Mouse (Mus musculus) T-helper 17 cell (primary cell): ENCODE measurements around the gene Msh3.

ENCODE experiments used
- in situ Hi-C, 2 experiments: fragments of 300-600 bp; cut with MboI, MseI; formaldehyde crosslinking; loops; 1 replicate in 1 of 2; 2 replicates in 1 of 2; pipeline ENCODE4 v1.15.1; 2025; ENCODE audit warnings: high pct_unique_total_duplicates in 2 of 2

Msh3 gene

GRCm38 (mm10) chr13:92332103-92332879 lies 22.5 kb downstream of the Msh3 start:
- in situ Hi-C loops = no loop called here

DNA sequence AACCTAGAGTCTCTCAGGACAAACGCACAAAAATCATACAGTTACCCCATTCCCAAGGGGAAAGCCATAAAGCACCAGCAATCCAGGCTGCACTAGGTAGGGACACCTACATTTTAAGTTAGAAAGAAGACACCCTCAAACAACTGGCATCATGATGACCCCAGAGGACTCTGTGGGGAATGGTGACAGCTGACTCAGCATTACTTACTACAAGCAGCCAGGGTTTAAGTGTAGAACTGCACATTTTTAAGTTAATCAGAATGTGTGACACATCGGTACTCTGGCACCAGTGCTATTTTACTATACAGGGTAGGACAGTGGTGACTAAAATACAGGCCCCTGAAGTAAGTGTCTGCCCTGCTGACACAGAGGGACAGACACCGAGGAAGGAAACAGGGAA lies 24.2 kb downstream of the Msh3 start:
- in situ Hi-C loops = no loop called here

DNA sequence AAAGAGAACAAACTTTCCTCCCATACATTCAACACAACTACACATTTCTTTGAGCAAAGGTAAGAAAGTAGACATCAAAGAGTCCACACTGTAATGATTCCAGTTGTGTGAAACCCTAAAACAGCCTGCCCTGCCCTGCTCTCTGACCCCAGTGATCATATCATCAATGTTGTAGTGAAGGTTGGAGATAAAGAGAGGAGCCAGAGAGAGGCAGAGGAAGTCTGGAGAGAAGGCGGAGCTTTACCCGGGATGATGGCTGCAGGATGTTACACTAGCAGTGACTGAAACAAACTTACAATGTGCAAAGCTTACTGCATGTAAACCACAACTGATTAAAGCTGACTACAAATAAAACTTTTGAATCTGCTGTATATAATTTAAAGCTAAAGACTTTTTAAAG lies 26.8 kb downstream of the Msh3 start:
- in situ Hi-C loops = no loop called here

GRCm38 (mm10) chr13:92326030-92326429 lies 28.8 kb downstream of the Msh3 start:
- in situ Hi-C loops = no loop called here

GRCm38 (mm10) chr13:92320770-92321169 lies 34.0 kb downstream of the Msh3 start:
- in situ Hi-C loops = no loop called here

- in situ Hi-C loops = no loop called here
These were observed 40.2 kb downstream of the Msh3 start for GRCm38 (mm10) chr13:92314613-92315012.

GRCm38 (mm10) chr13:92305680-92306079 lies 49.1 kb downstream of the Msh3 start, which contains the start of gene Gm20379:
Gene Gm20379 (plus strand): TSS chr13:92305980.
- in situ Hi-C loops = no loop called here

DNA sequence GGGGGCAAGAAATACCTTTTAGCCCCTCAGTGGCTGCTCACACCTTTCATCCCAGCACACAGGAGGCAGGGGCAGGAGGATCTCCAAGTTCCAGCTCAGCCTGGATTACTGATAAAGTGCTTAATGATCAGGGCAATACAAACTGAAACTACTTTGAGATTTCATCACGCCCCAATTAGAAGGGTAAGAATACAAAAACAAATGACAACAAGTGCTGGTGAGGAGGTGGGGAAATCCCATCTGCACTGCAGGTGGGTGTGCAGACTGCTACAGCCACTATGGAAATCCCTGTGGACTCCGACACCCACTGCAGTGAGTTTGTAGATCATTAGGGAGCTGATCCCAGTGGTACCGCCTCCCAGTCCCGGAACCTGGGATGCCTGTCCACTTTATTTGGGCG lies 50.5 kb downstream of the Msh3 start:
- in situ Hi-C loops = no loop called here

GRCm38 (mm10) chr13:92303062-92303948 lies 51.5 kb downstream of the Msh3 start:
- in situ Hi-C loops = no loop called here

- in situ Hi-C loops = no loop called here
These were observed 52.3 kb downstream of the Msh3 start for GRCm38 (mm10) chr13:92302466-92302865.

- in situ Hi-C loops = no loop called here
These were observed 53.0 kb downstream of the Msh3 start for GRCm38 (mm10) chr13:92301754-92302153.

DNA sequence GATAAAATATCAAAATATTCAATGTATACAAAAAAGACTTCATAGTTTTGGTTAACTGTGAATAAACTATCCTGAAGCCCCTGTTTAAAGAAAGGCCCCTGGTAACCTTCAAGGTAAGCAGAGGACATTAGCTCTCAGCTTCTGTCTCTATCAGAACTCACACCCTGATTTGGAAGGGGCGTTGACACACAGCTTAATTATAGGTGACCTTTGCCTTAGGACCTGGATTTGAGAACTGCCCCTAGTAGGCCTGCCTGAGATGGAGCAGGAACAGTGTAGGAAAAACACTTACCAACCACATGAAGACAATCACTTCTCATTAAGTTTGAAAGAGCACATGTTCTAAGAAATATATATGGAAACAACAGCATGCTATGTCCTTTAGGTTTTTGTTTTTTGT lies 55.3 kb downstream of the Msh3 start:
- in situ Hi-C loops = no loop called here

DNA sequence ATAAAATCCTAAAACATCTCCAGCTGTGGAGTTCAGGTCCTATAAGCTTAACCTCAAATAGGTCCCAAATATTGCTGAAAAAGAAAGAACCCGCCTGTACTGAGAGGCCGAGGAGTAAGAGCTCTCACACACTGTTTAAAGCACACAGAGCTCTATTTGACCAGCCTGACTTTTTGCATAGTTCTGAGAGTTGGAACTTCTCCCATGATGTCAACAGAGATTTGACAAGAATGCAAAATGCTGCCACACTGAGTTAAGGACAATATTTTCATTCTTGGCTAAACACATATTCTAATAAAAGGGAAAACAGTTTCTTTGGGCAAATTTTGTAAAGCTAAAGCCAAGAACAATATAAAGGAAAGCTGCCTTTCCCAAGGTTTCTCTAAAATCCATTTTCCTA lies 57.8 kb downstream of the Msh3 start:
- in situ Hi-C loops = no loop called here

- in situ Hi-C loops = no loop called here
These were observed 58.3 kb downstream of the Msh3 start for GRCm38 (mm10) chr13:92296490-92296889.

DNA sequence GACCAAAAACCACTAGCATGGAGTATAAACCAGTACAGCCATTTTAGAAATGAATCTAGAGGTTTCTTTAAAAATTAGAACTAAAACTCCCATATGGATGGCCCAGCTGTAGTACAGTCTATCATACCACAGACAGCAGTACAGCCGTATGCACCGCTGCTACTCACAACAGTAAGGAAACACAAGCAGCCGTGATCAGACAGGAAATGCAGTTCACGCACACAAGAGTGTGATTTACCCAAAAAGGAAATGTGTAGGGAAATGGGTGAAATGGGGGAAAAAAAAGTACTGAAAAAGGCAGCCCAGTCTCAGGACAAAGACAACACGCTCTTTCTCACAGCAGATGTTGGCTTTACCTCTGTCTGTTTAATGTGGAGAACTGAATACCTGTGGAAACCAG lies 60.9 kb downstream of the Msh3 start:
- in situ Hi-C loops = no loop called here

DNA sequence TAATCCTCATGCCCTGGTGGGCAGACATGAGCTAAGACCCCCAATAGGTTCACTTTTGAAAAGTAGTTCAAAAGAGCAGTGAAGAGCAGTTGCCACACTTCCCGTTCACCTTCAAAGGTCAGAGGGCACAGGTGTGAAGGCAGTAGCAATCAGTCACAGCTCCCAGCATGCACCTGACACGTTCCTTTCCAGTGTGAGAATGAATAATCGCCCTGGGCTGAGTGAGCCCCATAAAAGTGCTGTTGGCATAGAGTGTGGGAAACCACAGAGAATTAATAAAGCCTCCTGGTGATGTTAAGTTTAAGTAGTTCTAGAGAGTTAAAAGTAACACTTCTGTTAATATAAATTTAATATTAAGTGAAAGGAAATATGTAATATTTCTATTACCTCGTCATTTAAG lies 63.2 kb downstream of the Msh3 start:
- in situ Hi-C loops = no loop called here

- in situ Hi-C loops = no loop called here
These were observed 77.8 kb downstream of the Msh3 start for GRCm38 (mm10) chr13:92277027-92277426.

DNA sequence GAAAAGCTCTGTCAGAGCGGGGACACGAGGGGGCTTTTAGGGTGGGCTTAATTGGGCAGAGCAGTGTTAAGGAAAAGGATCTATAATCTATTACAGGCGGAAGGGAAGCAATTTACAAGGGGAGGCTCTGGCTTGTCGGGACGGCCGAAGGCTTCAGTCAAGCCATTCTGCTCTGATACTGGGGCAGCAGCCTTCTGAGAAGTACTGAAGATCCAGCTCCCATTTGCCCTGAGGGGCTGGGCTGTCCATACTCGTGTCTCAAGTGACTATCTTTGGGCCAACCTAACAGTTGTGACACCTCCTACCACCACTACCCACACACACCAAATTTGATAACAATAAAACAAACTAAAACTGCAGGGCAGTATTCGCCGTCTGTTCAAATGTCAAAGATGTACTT lies 79.5 kb downstream of the Msh3 start:
- in situ Hi-C loops = no loop called here

GRCm38 (mm10) chr13:92274274-92275198 lies 80.3 kb downstream of the Msh3 start:
- in situ Hi-C loops = no loop called here

GRCm38 (mm10) chr13:92267076-92267475 lies 87.7 kb downstream of the Msh3 start:
- in situ Hi-C loops = no loop called here

GRCm38 (mm10) chr13:92263566-92263965 lies 91.2 kb downstream of the Msh3 start:
- in situ Hi-C loops = no loop called here

GRCm38 (mm10) chr13:92261329-92261728 lies 93.5 kb downstream of the Msh3 start:
- in situ Hi-C loops = no loop called here
